Mouse (Mus musculus) olfactory bulb, adult 2 months (tissue): ENCODE data around the gene BC052040. TPM values are rescaled to one million over a fixed set of nuclear protein-coding genes. Genes with fewer than 3 reads are reported as not detected.
A peak's percentile ranks its signal among the peaks of the same experiment; 100 is the strongest.

Experiments used
- H3K27ac ChIP-seq: fragments of 200-500 bp; 2 replicates; pipeline ENCODE4 v1.5.1; 2012; ENCODE audit warnings: low read depth, low read length; ENCODE audit not compliant: insufficient read depth
- H3K4me1 ChIP-seq: fragments of 200-500 bp; 2 replicates; pipeline ENCODE4 v1.6.1; 2012; ENCODE audit warnings: low read length; ENCODE audit not compliant: control insufficient read depth, insufficient read depth
- H3K4me3 ChIP-seq: fragments of 200-500 bp; 2 replicates; pipeline ENCODE4 v1.5.1; 2012; ENCODE audit warnings: mild to moderate bottlenecking, low read depth, low read length, moderate library complexity; ENCODE audit not compliant: insufficient read depth
- CTCF ChIP-seq: fragments of 200-500 bp; IDR thresholded peaks from 2 replicates; pipeline ENCODE4 v1.5.1; 2012; ENCODE audit warnings: low read depth, mild to moderate bottlenecking, low read length, moderate library complexity; ENCODE audit not compliant: insufficient read depth
- POLR2A ChIP-seq: fragments of 200-500 bp; IDR thresholded peaks from 2 replicates; pipeline ENCODE4 v1.6.1; 2012; ENCODE audit warnings: mild to moderate bottlenecking, low read depth, low read length, moderate library complexity; ENCODE audit not compliant: insufficient read depth
- WGBS: fragments of 180-500 bp; shearing (Covaris S2); methylation state at CpG from one replicate; pipeline ENCODE4 v1.1.7; 2018; 5-methylcytosine and 5-hydroxymethylcytosine counted together
- polyA plus RNA-seq: library from polyadenylated mRNA; stranded (reverse); fragments of >200 nt; gene quantifications from 2 replicates; pipeline ENCODE4 v1.2.4, GENCODE M21; 2012; ENCODE audit warnings: low replicate concordance; ENCODE audit not compliant: missing spikeins, insufficient read depth, insufficient read length

The BC052040 gene
- polyA plus RNA-seq, 1 experiment: not detected

GRCm38 (mm10) chr2:115563436-115564093 lies 18.0 kb upstream of the BC052040 start:
- TF ChIP-seq CTCF (no peak), POLR2A (no peak)
- Histone ChIP-seq H3K4me1 (no peaks in the 10 kb centered on the region), H3K27ac (no peak overlapping the region), H3K4me3 (no peak overlapping the region)
- WGBS: 47% methylated on average over 6 of the region's 6 CpGs

GRCm38 (mm10) chr2:115571996-115572395 lies 9.5 kb upstream of the BC052040 start:
- Histone ChIP-seq H3K4me1 (no peaks in the 10 kb centered on the region), H3K27ac (no peak overlapping the region), H3K4me3 (no peak overlapping the region)
- no peak for TF ChIP-seq CTCF
- no peak for TF ChIP-seq POLR2A
- 96% methylated on average over 1 of the region's 1 CpGs for WGBS

- H3K27ac ChIP-seq: no peak overlapping the region
- H3K4me3 ChIP-seq: no peak overlapping the region
- WGBS: 81% methylated on average over 5 of the region's 5 CpGs
- TF ChIP-seq POLR2A (no peak), CTCF (no peak)
- H3K4me1 ChIP-seq: peaks cover 4% of the 10 kb centered on the region; the same call in 1 of the 2 replicates
These were observed 6.7 kb upstream of the BC052040 start for GRCm38 (mm10) chr2:115574802-115575201.

- H3K27ac ChIP-seq: peak overlapping the region; percentile 2; the same call in 1 of the 2 replicates
These were observed 2.2 kb upstream of the BC052040 start for GRCm38 (mm10) chr2:115579171-115579900.

GRCm38 (mm10) chr2:115579976-115580375 lies 1.5 kb upstream of the BC052040 start:
- H3K4me1 ChIP-seq: peaks cover 4% of the 10 kb centered on the region; the same call in 1 of the 2 replicates
- WGBS: 55% methylated on average over 6 of the region's 6 CpGs
- no peak overlapping the region for H3K27ac ChIP-seq
- TF ChIP-seq POLR2A: no peak
- no peak for TF ChIP-seq CTCF
- no peak overlapping the region for H3K4me3 ChIP-seq

More at GRCm38 (mm10) chr2:115579171-115579900, 2.2 kb upstream of the BC052040 start:
- WGBS: 23% methylated on average over 18 of the region's 18 CpGs
- no peak overlapping the region for H3K4me3 ChIP-seq
- TF ChIP-seq CTCF (no peak), POLR2A (no peak)
- peaks cover 4% of the 10 kb centered on the region; the same call in 1 of the 2 replicates for H3K4me1 ChIP-seq

- Histone ChIP-seq H3K27ac (peak overlapping the region; percentile 66; the same call in 1 of the 2 replicates), H3K4me3 (peak overlapping the region; percentile 84), H3K4me1 (peaks cover 4% of the 10 kb centered on the region; the same call in 1 of the 2 replicates)
- TF ChIP-seq POLR2A: no peak
- WGBS: 66% methylated on average over 10 of the region's 10 CpGs
These were observed 583 bp downstream of the BC052040 start for GRCm38 (mm10) chr2:115581989-115582608.

GRCm38 (mm10) chr2:115583776-115584175 lies 2.3 kb downstream of the BC052040 start:
- H3K4me1 ChIP-seq: peaks cover 4% of the 10 kb centered on the region; the same call in 1 of the 2 replicates
- no peak overlapping the region for H3K4me3 ChIP-seq
- H3K27ac ChIP-seq: no peak overlapping the region
- TF ChIP-seq CTCF (no peak), POLR2A (no peak)

- 96% methylated on average over 2 of the region's 2 CpGs for WGBS
- no peak overlapping the region for H3K27ac ChIP-seq
- TF ChIP-seq CTCF (no peak), POLR2A (no peak)
- no peak overlapping the region for H3K4me3 ChIP-seq
- H3K4me1 ChIP-seq: peaks cover 3% of the 10 kb centered on the region
These were observed 9.1 kb downstream of the BC052040 start for GRCm38 (mm10) chr2:115590602-115591001.
